Mouse (Mus musculus) embryonic facial prominence, embryonic 11.5 days (tissue): ENCODE data around the gene Rpn1. TPM values are rescaled to one million over a fixed set of nuclear protein-coding genes. Genes with fewer than 3 reads are reported as not detected.
A peak's percentile ranks its signal among the peaks of the same experiment; 100 is the strongest.

Experiments used
- ATAC-seq: fragments of 200-750 bp; cut with Nextera tagmentation; replicated peaks from 2 replicates; pipeline ENCODE4 v1.8.0; 2017; ENCODE audit warnings: low read depth; ENCODE audit not compliant: insufficient number of reproducible peaks, low FRiP score, low TSS enrichment
- DNase-seq: peaks from one replicate; pipeline ENCODE4 v3.0.0-alpha.2; 2015; ENCODE audit warnings: low spot score
- H3K27ac ChIP-seq: fragments of 300-500 bp; sonication (generic); replicated peaks from 2 replicates; pipeline ENCODE4 v1.5.1; 2014; ENCODE audit warnings: mild to moderate bottlenecking, low read depth, low read length, control low read depth
- H3K27me3 ChIP-seq: fragments of 300-500 bp; sonication (generic); 2 replicates; pipeline ENCODE4 v1.6.1; 2014; ENCODE audit warnings: mild to moderate bottlenecking, low read length, moderate library complexity, mixed read lengths; ENCODE audit not compliant: control insufficient read depth, insufficient read depth
- H3K36me3 ChIP-seq: fragments of 300-500 bp; sonication (generic); replicated peaks from 2 replicates; pipeline ENCODE4 v1.6.1; 2014; ENCODE audit warnings: low read depth, mild to moderate bottlenecking, low read length, moderate library complexity, mixed read lengths; ENCODE audit not compliant: control insufficient read depth, insufficient read depth
- H3K4me1 ChIP-seq: fragments of 300-500 bp; sonication (generic); 2 replicates; pipeline ENCODE4 v1.6.1; 2014; ENCODE audit warnings: low read length, mixed read lengths; ENCODE audit not compliant: control insufficient read depth, insufficient read depth
- H3K4me2 ChIP-seq: fragments of 300-500 bp; sonication (generic); 2 replicates; pipeline ENCODE4 v1.6.1; 2014; ENCODE audit warnings: low read depth, mild to moderate bottlenecking, control low read depth, low read length, moderate library complexity
- H3K4me3 ChIP-seq: fragments of 300-500 bp; sonication (generic); 2 replicates; pipeline ENCODE4 v1.5.1; 2014; ENCODE audit warnings: low read depth, low read length, control low read depth
- H3K9ac ChIP-seq: fragments of 300-500 bp; sonication (generic); replicated peaks from 2 replicates; pipeline ENCODE4 v1.6.1; 2014; ENCODE audit warnings: mild to moderate bottlenecking, control low read depth, low read length
- H3K9me3 ChIP-seq: fragments of 300-500 bp; sonication (generic); replicated peaks from 2 replicates; pipeline ENCODE4 v1.6.1; 2016; ENCODE audit warnings: mild to moderate bottlenecking, low read length, inconsistent platforms, mixed read lengths; ENCODE audit not compliant: control insufficient read depth
- WGBS: fragments of 180-500 bp; shearing (Covaris S2); extraction: QIAGEN DNeasy Blood & Tissue Kit; methylation state at CpG from one replicate; pipeline ENCODE4 v1.1.7; 2014; 5-methylcytosine and 5-hydroxymethylcytosine counted together
- polyA plus RNA-seq: library from polyadenylated mRNA; unstranded; fragments of >200 nt; fragmentation: Nextera tagmentation; extraction: Ambion mirVana; gene quantifications from 2 replicates; pipeline ENCODE4 v1.2.1, GENCODE M21; 2014

The Rpn1 gene
- polyA plus RNA-seq, 1 experiment from 2014 or later: 329 TPM

DNA sequence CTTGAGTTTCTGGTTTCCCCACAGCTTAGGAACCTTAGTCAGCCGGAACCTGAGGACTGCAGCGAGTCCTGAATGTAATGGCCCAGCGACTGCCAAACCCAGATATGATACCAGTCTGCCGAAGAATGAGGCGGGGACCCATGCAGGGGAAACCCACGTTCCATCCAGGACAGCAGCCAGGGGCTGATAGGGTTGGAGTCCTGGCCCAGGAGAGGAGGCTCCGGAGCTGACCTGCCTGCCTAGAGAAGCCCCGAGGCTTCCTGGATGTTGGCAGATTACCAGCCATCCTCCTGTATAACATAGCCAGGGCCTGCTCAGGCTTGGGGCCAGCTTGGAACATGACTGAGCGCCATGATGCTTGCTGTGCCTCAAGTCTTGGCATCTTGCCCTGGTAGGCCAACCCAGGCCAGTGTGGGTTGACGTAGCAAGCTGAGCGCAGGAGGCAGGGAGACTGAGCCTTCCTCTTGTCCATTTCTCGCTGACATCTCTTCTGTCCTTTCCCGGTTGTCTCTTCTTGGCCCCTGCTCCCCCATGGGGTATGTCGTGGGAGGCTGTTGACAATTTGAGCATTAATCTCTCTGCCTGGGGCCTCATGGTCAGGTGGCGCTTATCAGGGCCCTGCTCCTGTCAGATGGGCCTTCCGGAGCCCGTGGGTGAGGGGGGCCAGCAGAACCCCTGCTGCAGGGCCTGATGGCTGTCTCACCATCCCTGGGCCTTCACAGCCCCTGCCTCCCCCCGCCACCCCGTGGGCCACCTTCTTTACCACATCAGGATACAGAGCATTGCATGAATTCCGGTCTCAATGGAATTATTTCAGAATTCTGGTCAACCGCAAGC, 32.3 kb downstream of the Rpn1 start:
- no peak overlapping the region for H3K27ac ChIP-seq
- no peaks in the 10 kb centered on the region for H3K9me3 ChIP-seq
- H3K4me2 ChIP-seq: no peak overlapping the region
- no peaks in the 10 kb centered on the region for H3K36me3 ChIP-seq
- no peaks in the 10 kb centered on the region for H3K4me1 ChIP-seq
- H3K27me3 ChIP-seq: no peaks in the 10 kb centered on the region
- no peak for DNase-seq
- H3K4me3 ChIP-seq: no peak overlapping the region
- no peak overlapping the region for H3K9ac ChIP-seq
- 89% methylated on average over 21 of the region's 21 CpGs for WGBS
- ATAC-seq: no peak

DNA sequence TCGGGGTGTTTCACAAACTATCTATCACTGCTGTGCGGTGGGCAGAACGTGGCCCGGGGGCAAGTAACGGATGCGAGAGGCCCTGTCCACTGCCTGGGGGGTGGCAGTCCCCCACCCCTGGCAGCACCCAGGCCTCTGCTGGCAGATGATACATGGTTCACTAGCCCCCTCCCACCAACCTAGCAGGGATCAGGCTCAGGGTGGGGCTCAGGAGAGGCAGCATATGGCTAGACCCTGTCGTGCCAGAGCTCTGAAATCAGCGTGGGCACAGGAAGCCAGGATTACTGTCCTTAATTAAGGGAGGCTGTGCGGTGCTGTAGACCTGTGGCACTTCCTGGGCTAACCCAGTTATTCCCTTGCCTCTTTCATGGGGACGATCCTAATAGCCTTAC, 32.9 kb downstream of the Rpn1 start:
- no peak overlapping the region for H3K9ac ChIP-seq
- H3K27ac ChIP-seq: no peak overlapping the region
- no peaks in the 10 kb centered on the region for H3K4me1 ChIP-seq
- DNase-seq (no peak), ATAC-seq (no peak)
- 81% methylated on average over 10 of the region's 10 CpGs for WGBS
- H3K27me3 ChIP-seq: no peaks in the 10 kb centered on the region
- H3K9me3 ChIP-seq: no peaks in the 10 kb centered on the region
- no peak overlapping the region for H3K4me2 ChIP-seq
- H3K36me3 ChIP-seq: no peaks in the 10 kb centered on the region
- no peak overlapping the region for H3K4me3 ChIP-seq

DNA sequence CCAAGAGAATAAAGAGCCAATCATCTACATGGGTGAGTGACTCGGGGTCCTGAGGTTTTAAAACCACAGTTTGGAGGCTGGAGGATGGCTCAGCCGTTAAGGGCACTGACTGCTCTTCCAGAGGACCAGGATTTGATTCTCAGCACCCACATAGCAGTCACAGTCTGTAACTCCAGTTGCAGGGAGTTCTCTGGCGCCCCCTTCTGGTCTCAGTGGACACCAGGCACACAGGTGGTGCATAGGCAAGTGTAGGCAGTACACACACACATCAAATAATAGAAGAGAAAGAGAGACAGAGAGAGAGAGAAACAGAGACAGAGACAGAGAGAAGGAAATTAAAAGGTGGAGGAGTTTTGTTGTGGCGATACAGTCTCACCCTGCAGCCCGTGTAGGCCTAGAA, 35.0 kb downstream of the Rpn1 start:
- WGBS: 73% methylated on average over 5 of the region's 5 CpGs
- no peaks in the 10 kb centered on the region for H3K9me3 ChIP-seq
- H3K4me2 ChIP-seq: no peak overlapping the region
- H3K4me3 ChIP-seq: no peak overlapping the region
- DNase-seq (no peak), ATAC-seq (no peak)
- H3K9ac ChIP-seq: no peak overlapping the region
- H3K27me3 ChIP-seq: no peaks in the 10 kb centered on the region
- H3K27ac ChIP-seq: no peak overlapping the region
- H3K4me1 ChIP-seq: peaks cover 6% of the 10 kb centered on the region; the same call in 1 of the 2 replicates
- no peaks in the 10 kb centered on the region for H3K36me3 ChIP-seq

DNA sequence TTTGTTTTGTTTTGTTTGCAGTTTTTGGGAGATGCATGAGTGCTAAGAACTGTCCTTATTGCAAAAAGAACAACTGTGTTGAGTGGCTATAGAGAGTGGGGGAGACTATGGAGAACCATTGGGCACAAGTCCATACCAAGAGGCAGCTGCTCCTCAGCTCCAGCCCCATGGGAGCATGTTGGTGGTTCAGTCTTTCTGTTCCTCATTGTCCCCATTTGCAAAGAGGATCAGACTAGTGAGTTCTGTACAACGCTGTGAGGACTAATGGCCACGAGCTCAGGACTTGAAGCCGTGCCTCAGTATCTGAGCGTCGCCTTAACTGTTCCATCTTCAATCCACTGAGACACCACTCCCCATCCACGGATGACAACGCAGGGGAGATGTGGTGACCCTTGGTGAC, 36.5 kb downstream of the Rpn1 start:
- Histone ChIP-seq H3K27me3 (no peaks in the 10 kb centered on the region), H3K4me3 (no peak overlapping the region), H3K9ac (no peak overlapping the region), H3K27ac (no peak overlapping the region), H3K4me2 (no peak overlapping the region), H3K4me1 (peaks cover 7% of the 10 kb centered on the region; the same call in 1 of the 2 replicates), H3K9me3 (no peaks in the 10 kb centered on the region), H3K36me3 (no peaks in the 10 kb centered on the region)
- no peak for DNase-seq
- WGBS: 93% methylated on average over 7 of the region's 7 CpGs
- ATAC-seq: no peak

DNA sequence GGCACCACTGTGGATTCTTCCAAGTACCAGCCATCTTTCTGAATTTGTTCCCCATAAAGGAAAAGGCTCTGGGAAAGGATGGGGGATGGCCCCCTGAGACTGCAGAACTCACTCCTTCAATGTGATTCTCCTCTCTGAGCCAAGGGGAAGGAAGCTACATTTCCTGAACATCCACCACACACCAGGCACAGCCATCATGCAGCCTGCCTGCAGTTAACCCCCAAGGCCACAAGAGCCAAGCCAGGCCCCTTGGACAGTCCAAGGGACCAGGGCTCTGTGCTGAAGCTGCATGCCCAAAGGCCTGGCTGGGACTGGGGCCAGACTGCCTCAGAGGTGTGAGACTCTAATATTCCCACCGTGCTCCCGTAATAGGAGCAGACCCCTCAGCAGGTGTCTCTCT, 37.5 kb downstream of the Rpn1 start:
- ATAC-seq (no peak), DNase-seq (no peak)
- H3K9ac ChIP-seq: no peak overlapping the region
- H3K4me2 ChIP-seq: no peak overlapping the region
- no peaks in the 10 kb centered on the region for H3K9me3 ChIP-seq
- no peaks in the 10 kb centered on the region for H3K36me3 ChIP-seq
- H3K27ac ChIP-seq: no peak overlapping the region
- no peak overlapping the region; the same call in 1 of the 2 replicates for H3K4me3 ChIP-seq
- no peaks in the 10 kb centered on the region for H3K27me3 ChIP-seq
- peaks cover 7% of the 10 kb centered on the region; the same call in 1 of the 2 replicates for H3K4me1 ChIP-seq
- WGBS: 89% methylated on average over 2 of the region's 2 CpGs

DNA sequence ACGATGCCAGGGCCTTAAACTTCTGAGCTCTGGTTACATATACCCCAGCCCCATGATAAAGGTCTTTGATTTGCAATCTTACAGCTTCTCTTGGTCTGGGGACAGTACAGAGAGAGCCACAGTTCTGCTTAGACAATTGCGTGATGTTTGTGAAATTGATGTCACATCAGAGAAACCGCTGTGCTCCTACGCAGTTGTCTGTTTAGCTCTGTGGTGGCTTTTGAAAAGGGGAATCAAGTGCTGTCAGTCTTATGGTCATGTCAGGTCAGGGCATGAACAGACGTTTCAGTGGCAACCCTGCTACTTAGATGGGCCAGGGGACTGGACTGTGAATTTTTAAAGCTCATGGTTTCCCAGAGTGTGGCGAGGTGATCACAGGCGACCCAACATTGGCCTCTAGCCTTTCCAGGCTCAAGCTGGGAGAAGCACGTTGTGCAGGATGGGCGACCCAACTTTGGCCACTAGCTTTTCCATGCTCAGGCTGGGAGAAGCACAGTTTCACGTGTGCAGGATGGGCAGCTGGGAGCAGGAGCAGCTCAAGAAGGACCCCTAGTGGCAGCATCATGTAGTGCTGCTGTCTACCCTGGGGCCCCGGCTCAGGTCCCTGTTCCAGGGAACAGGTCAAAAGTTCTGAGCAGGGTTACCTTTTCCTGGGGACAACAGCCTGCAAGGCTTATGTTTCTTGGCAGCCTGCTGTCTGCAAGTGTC, 39.0 kb downstream of the Rpn1 start:
- Histone ChIP-seq H3K27me3 (no peaks in the 10 kb centered on the region), H3K4me2 (peak overlapping the region; percentile 23; the same call in 1 of the 2 replicates), H3K9ac (no peak overlapping the region), H3K4me1 (peaks cover 7% of the 10 kb centered on the region; the same call in 1 of the 2 replicates), H3K4me3 (no peak overlapping the region), H3K27ac (no peak overlapping the region), H3K36me3 (no peaks in the 10 kb centered on the region), H3K9me3 (no peaks in the 10 kb centered on the region)
- ATAC-seq (peak; percentile 39), DNase-seq (peak; percentile 64)
- WGBS: 42% methylated on average over 11 of the region's 11 CpGs

DNA sequence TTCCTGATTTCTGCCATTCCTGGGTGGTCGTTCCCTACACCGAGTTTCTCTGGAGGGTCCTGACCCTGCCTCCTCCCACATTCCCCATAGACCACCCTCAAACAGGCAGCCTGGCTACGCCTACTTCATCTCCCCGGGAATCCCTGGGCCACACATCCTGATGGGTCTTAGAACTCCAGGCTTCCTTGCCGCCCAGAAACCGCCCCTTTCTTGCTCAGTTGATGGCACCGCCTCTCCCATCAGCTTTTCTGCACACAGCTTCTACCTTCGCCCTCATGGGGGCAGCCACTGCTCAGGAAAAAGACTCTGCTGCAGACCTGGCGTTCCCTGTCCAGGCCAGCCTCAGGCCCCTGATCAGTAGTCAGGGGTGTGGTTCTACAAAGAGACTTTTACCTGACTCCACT, 39.6 kb downstream of the Rpn1 start:
- Histone ChIP-seq H3K4me2 (peak overlapping the region; percentile 23; the same call in 1 of the 2 replicates), H3K9me3 (no peaks in the 10 kb centered on the region)

DNA sequence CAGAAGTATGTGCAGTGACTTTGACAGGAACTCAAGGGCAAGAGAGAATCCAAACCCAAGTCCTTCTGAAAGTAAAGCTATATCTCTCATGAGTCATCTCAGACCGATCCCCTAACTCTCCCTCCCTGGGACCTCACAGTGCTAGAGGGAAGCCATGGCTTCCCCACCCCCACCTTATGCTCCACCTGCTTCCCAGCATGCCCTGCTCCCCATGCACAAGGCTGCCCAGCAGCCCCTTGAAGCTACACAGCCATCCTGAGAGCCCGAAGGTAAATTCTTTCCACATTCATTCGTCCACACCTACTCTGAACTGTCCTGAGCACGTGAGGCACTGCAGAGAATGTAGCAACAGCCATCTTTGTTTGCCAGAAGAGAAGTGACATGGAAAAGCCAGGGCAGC, 40.3 kb downstream of the Rpn1 start:
- Histone ChIP-seq H3K4me2 (no peak overlapping the region), H3K4me1 (peaks cover 7% of the 10 kb centered on the region; the same call in 1 of the 2 replicates), H3K4me3 (no peak overlapping the region), H3K36me3 (no peaks in the 10 kb centered on the region), H3K9ac (no peak overlapping the region), H3K27me3 (no peaks in the 10 kb centered on the region), H3K9me3 (no peaks in the 10 kb centered on the region), H3K27ac (no peak overlapping the region)
- WGBS: 77% methylated on average over 4 of the region's 4 CpGs
- DNase-seq (no peak), ATAC-seq (no peak)

More for the DNA sequence above, 39.6 kb downstream of the Rpn1 start:
- DNase-seq (peak; percentile 80), ATAC-seq (peak; percentile 87)
- 0 out of 2 replicates have a peak overlapping the region, but pooled peaks have one; percentile 22 for H3K9ac ChIP-seq
- no peak overlapping the region for H3K27ac ChIP-seq
- no peak overlapping the region for H3K4me3 ChIP-seq
- H3K27me3 ChIP-seq: no peaks in the 10 kb centered on the region
- no peaks in the 10 kb centered on the region for H3K36me3 ChIP-seq
- WGBS: 1% methylated on average over 9 of the region's 9 CpGs
- H3K4me1 ChIP-seq: peaks cover 7% of the 10 kb centered on the region; the same call in 1 of the 2 replicates
